Mouse (Mus musculus) E14TG2a.4 (cell line): Measurements from ENCODE around the gene Btd.

Experiments used
- H3K27me3 ChIP-seq: 2 replicates; pipeline ENCODE4 v1.6.1; 2014; ENCODE audit warnings: low read length, control low read depth; ENCODE audit not compliant: insufficient read depth
- H3K36me3 ChIP-seq: 2 replicates; pipeline ENCODE4 v1.6.1; 2014; ENCODE audit warnings: low read length, control low read depth; ENCODE audit not compliant: insufficient read depth
- H3K4me1 ChIP-seq: replicated peaks from 2 replicates; pipeline ENCODE4 v1.6.1; 2014; ENCODE audit warnings: low read depth, low read length, control low read depth
- H3K4me3 ChIP-seq: replicated peaks from 2 replicates; pipeline ENCODE4 v1.5.1; 2014; ENCODE audit warnings: mild to moderate bottlenecking, low read length
- H3K9me3 ChIP-seq: 2 replicates; pipeline ENCODE4 v1.6.1; 2014; ENCODE audit warnings: low read length, control low read depth
- CTCF ChIP-seq: conservative IDR thresholded peaks from 2 replicates; pipeline ENCODE4 v1.5.1; 2014; ENCODE audit warnings: low read length
- NANOG ChIP-seq: IDR thresholded peaks from 2 replicates; pipeline ENCODE4 v1.6.1; 2014; ENCODE audit warnings: borderline replicate concordance, low read length, mixed read lengths
- POU5F1 ChIP-seq: IDR thresholded peaks from 2 replicates; pipeline ENCODE4 v1.6.1; 2014; ENCODE audit warnings: low read length, borderline replicate concordance

The Btd gene

DNA sequence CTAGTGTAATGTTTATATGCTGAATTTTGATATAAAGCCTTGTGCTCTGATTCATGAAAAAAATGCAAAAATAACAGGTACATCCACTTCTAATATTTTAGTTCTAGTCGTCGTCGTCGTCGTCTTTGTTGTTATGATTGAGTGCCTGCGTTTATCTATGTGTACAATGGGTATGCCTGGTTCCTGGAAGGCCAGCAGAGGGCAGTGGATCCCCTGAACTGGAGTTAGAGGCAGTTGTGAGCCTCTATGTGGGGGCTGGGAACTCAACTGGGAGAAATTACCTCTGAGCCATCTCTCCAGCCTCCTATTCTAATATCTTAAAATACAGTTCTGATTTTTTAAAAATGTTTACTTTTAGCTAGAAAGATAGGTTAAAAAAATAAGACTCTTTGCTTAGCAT, 35.3 kb upstream of the Btd start:
- Histone ChIP-seq H3K9me3 (no peaks in the 10 kb centered on the region), H3K36me3 (no peaks in the 10 kb centered on the region), H3K4me1 (peaks cover 3% of the 10 kb centered on the region; the same call in 1 of the 2 replicates), H3K27me3 (no peaks in the 10 kb centered on the region), H3K4me3 (0 out of 2 replicates have a peak overlapping the region, but pooled peaks have one; percentile 20)
- TF ChIP-seq POU5F1 (no peak), CTCF (peak; percentile 45), NANOG (no peak)

GRCm38 (mm10) chr14:31611986-31612385, 28.8 kb upstream of the Btd start:
- peak; percentile 58 for TF ChIP-seq CTCF
- no peak for TF ChIP-seq NANOG
- no peak for TF ChIP-seq POU5F1
- H3K36me3 ChIP-seq, result no peaks in the 10 kb centered on the region
- H3K4me1 ChIP-seq, result no peaks in the 10 kb centered on the region
- no peaks in the 10 kb centered on the region for H3K27me3 ChIP-seq
- H3K4me3 ChIP-seq, result no peak overlapping the region
- H3K9me3 ChIP-seq, result no peaks in the 10 kb centered on the region

- Histone ChIP-seq H3K9me3 (no peaks in the 10 kb centered on the region), H3K4me1 (no peaks in the 10 kb centered on the region), H3K27me3 (no peaks in the 10 kb centered on the region), H3K36me3 (no peaks in the 10 kb centered on the region), H3K4me3 (no peak overlapping the region)
- TF ChIP-seq POU5F1 (no peak), NANOG (no peak), CTCF (no peak)
These were observed 27.2 kb upstream of the Btd start for GRCm38 (mm10) chr14:31613671-31614070.

GRCm38 (mm10) chr14:31617204-31617603, 23.6 kb upstream of the Btd start:
- no peak overlapping the region for H3K4me3 ChIP-seq
- H3K4me1 ChIP-seq, result no peaks in the 10 kb centered on the region
- no peaks in the 10 kb centered on the region for H3K9me3 ChIP-seq
- no peaks in the 10 kb centered on the region for H3K36me3 ChIP-seq
- TF ChIP-seq CTCF (no peak), POU5F1 (no peak), NANOG (no peak)
- no peaks in the 10 kb centered on the region for H3K27me3 ChIP-seq

GRCm38 (mm10) chr14:31617997-31618396, 22.8 kb upstream of the Btd start:
- Histone ChIP-seq H3K4me1 (no peaks in the 10 kb centered on the region), H3K36me3 (no peaks in the 10 kb centered on the region), H3K9me3 (no peaks in the 10 kb centered on the region), H3K27me3 (no peaks in the 10 kb centered on the region), H3K4me3 (no peak overlapping the region)
- TF ChIP-seq NANOG (no peak), CTCF (no peak), POU5F1 (no peak)

DNA sequence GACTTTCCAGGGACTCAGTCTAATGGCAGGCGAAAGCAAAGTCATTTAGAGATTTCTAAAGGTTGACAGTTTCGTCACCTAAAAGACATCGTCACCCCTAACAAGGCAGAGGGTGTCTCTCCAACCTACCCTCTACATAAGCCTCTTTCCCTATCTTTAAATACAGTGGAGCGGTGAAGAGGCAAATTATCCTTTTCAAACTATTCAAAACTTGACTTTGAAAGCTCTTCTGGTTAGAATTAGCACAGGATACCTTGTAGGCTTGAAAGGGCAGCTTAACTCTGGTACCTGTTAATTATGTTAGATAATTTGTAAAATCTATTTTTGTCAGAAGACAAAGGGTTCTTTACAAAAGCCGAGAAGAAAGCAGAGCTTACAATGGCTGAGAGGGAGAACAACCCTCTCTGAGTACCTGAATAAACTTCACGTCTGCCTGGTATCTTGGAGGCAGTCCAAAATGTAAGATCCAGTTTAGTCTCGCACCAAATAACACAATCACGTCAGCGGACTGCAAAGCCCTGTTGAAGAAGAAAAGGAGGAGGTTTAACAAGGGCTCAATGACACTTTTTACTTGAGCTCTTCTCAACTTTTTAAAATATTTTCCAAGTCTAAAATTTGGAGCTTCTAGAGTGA, 20.1 kb upstream of the Btd start:
- H3K36me3 ChIP-seq, result no peaks in the 10 kb centered on the region
- H3K4me3 ChIP-seq, result no peak overlapping the region
- H3K4me1 ChIP-seq, result no peaks in the 10 kb centered on the region
- no peaks in the 10 kb centered on the region for H3K9me3 ChIP-seq
- no peak for TF ChIP-seq CTCF
- TF ChIP-seq POU5F1, result no peak
- TF ChIP-seq NANOG, result no peak
- no peaks in the 10 kb centered on the region for H3K27me3 ChIP-seq

- Histone ChIP-seq H3K4me1 (no peaks in the 10 kb centered on the region), H3K36me3 (0 out of 2 replicates have a peak, but pooled peaks cover 3% of the 10 kb centered on the region), H3K4me3 (no peak overlapping the region), H3K9me3 (no peaks in the 10 kb centered on the region), H3K27me3 (no peaks in the 10 kb centered on the region)
- TF ChIP-seq CTCF (no peak), POU5F1 (no peak), NANOG (no peak)
These were observed 18.1 kb upstream of the Btd start for GRCm38 (mm10) chr14:31622748-31623147.

GRCm38 (mm10) chr14:31630677-31631076, 10.2 kb upstream of the Btd start:
- TF ChIP-seq POU5F1 (no peak), CTCF (no peak), NANOG (no peak)
- no peak overlapping the region for H3K4me3 ChIP-seq
- H3K27me3 ChIP-seq, result no peaks in the 10 kb centered on the region
- H3K4me1 ChIP-seq, result peaks cover 26% of the 10 kb centered on the region
- H3K9me3 ChIP-seq, result no peaks in the 10 kb centered on the region
- 0 out of 2 replicates have a peak, but pooled peaks cover 3% of the 10 kb centered on the region for H3K36me3 ChIP-seq
